Mouse (Mus musculus): ENCODE data around the gene Tanc1.

- TF ChIP-seq CTCF (IDR thresholded peaks at IDR 0.05; ENCODE audit: borderline replicate concordance, extremely low read depth, insufficient read depth, insufficient read length) (no peak), POLR2A (IDR thresholded peaks at IDR 0.05; ENCODE audit: borderline replicate concordance, extremely low read depth, insufficient read depth, insufficient read length, poor library complexity, severe bottlenecking) (no peak)
These were observed 36.6 kb downstream of the Tanc1 start for GRCm38 (mm10) chr2:59648444-59648843.

Measured in brain, embryonic 14.5 days (tissue).